Mouse (Mus musculus): ENCODE results near the gene Oma1. TPM values are rescaled to one million over a fixed set of nuclear protein-coding genes. Genes with fewer than 3 reads are reported as not detected.

Gene Oma1
- total and polyA plus RNA-seq, 2 experiments from 2014 or later: 7.7 to 8.6 TPM

DNA sequence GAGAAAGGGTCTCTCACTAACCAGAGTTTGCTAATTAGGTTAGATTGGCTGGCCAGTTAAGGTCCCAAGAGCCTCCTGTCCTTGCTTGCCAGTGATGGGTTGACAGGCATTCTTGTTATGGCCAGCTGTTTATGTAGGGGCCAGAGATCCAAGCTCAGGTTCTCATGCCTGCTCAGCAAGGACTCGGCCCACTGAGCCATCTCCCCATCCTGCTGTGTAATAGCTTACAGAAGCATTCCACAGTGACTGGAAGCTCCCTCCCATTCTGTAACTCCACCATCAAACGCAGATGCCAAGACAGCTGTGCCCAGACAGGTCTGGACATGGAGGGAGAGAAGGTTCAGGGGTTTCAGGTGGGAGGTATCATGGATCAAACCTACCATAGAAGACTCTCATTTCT lies 76.9 kb downstream of the Oma1 start:
- TF ChIP-seq CTCF (IDR thresholded peaks at IDR 0.05): no peak
- no peak overlapping the region for H3K27ac ChIP-seq (ENCODE audit: low read depth, low read length)
- no peaks in the 10 kb centered on the region for H3K9me3 ChIP-seq (ENCODE audit: low read length)
- H3K4me2 ChIP-seq (ENCODE audit: low read depth, low read length, poor library complexity, severe bottlenecking): no peak overlapping the region
- 82% methylated on average over 2 of the region's 2 CpGs for WGBS
- DNase-seq (ENCODE audit: low spot score) (no peak), ATAC-seq (ENCODE audit: low FRiP score) (no peak)
- no peaks in the 10 kb centered on the region for H3K36me3 ChIP-seq (ENCODE audit: insufficient read depth, low read length)
- no peak overlapping the region for H3K9ac ChIP-seq (replicated peaks; ENCODE audit: low read length, poor library complexity, severe bottlenecking)
- no peaks in the 10 kb centered on the region for H3K27me3 ChIP-seq (ENCODE audit: insufficient read depth, low read length)
- no peaks in the 10 kb centered on the region for H3K4me1 ChIP-seq (ENCODE audit: insufficient read depth, low read length)
- H3K4me3 ChIP-seq (ENCODE audit: low read depth, low read length): no peak overlapping the region

DNA sequence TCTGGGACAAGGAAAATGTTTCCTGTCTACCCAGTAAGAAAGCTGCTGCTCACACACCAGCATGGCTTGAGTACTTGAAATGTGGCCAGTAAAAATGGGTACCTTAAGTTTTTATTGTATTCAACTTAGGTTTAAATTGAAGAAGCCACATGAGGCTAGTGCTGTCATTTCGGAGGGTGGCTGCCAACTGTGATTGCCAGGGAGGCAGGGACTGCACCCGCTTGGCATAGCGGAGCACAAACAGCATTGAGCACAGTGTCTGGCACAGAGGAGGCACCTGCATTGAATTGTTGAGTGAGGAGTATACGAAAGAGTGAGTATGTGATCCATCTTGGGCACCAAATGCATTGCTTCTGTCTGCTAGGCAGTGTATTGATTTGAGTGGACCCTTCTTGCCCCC lies 81.5 kb downstream of the Oma1 start:
- H3K9ac ChIP-seq (replicated peaks; ENCODE audit: low read length, poor library complexity, severe bottlenecking): no peak overlapping the region
- TF ChIP-seq CTCF (IDR thresholded peaks at IDR 0.05): no peak
- no peak overlapping the region for H3K4me3 ChIP-seq (ENCODE audit: low read depth, low read length)
- ATAC-seq (ENCODE audit: low FRiP score) (no peak), DNase-seq (ENCODE audit: low spot score) (no peak)
- H3K27ac ChIP-seq (ENCODE audit: low read depth, low read length): no peak overlapping the region
- no peaks in the 10 kb centered on the region for H3K36me3 ChIP-seq (ENCODE audit: insufficient read depth, low read length)
- no peaks in the 10 kb centered on the region for H3K9me3 ChIP-seq (ENCODE audit: low read length)
- no peaks in the 10 kb centered on the region for H3K4me1 ChIP-seq (ENCODE audit: insufficient read depth, low read length)
- H3K27me3 ChIP-seq (ENCODE audit: insufficient read depth, low read length): no peaks in the 10 kb centered on the region
- 88% methylated on average over 4 of the region's 4 CpGs for WGBS
- no peak overlapping the region for H3K4me2 ChIP-seq (ENCODE audit: low read depth, low read length, poor library complexity, severe bottlenecking)

DNA sequence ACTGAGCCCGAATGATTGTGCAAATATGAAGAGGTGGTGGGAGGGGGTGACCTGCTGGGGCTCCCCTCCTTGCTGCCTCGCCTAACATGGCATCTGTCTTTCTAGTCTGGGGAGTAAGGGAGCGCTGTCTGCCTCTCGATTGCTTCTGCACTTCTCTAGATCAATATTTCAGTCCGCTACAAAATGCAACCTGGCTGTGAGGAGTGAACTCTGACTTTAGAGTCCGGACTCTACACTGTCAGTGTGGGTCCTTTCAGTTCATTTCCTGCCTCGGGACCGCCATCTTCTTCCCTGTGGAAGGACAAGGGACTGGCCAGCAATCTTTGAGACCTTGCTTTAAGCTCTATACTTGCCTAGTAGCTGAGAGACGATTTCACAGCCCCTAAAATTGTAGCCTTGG lies 82.3 kb downstream of the Oma1 start:
- no peak overlapping the region for H3K27ac ChIP-seq (ENCODE audit: low read depth, low read length)
- 71% methylated on average over 9 of the region's 9 CpGs for WGBS
- TF ChIP-seq CTCF (IDR thresholded peaks at IDR 0.05): no peak
- ATAC-seq (ENCODE audit: low FRiP score) (no peak), DNase-seq (ENCODE audit: low spot score) (no peak)
- H3K36me3 ChIP-seq (ENCODE audit: insufficient read depth, low read length): no peaks in the 10 kb centered on the region
- H3K27me3 ChIP-seq (ENCODE audit: insufficient read depth, low read length): no peaks in the 10 kb centered on the region
- H3K4me2 ChIP-seq (ENCODE audit: low read depth, low read length, poor library complexity, severe bottlenecking): no peak overlapping the region
- no peaks in the 10 kb centered on the region for H3K4me1 ChIP-seq (ENCODE audit: insufficient read depth, low read length)
- H3K9ac ChIP-seq (replicated peaks; ENCODE audit: low read length, poor library complexity, severe bottlenecking): no peak overlapping the region
- H3K9me3 ChIP-seq (ENCODE audit: low read length): no peaks in the 10 kb centered on the region
- H3K4me3 ChIP-seq (ENCODE audit: low read depth, low read length): no peak overlapping the region

DNA sequence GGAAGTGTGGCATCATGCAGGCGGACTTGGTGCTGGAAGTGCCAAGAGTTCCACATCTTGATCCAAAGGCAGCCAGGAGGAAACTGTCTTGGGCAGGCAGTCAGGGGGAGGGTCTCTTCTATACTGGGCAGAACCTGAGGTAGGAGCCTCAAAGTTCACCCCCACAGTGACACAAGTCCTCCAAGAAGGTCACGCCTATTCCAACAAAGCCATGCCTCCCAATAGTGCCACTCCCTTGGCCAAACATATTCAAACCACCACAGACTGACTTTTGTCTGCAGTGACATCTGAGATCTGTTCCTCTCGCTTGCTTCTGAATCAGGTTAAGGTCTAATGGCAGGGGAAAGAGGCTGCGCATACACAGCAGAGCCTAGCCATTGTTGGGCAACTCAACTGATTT lies 83.3 kb downstream of the Oma1 start:
- 84% methylated on average over 4 of the region's 4 CpGs for WGBS
- H3K9ac ChIP-seq (replicated peaks; ENCODE audit: low read length, poor library complexity, severe bottlenecking): no peak overlapping the region
- no peak for TF ChIP-seq CTCF (IDR thresholded peaks at IDR 0.05)
- no peak overlapping the region for H3K4me2 ChIP-seq (ENCODE audit: low read depth, low read length, poor library complexity, severe bottlenecking)
- no peak for ATAC-seq (ENCODE audit: low FRiP score)
- H3K4me1 ChIP-seq (ENCODE audit: insufficient read depth, low read length): no peaks in the 10 kb centered on the region
- H3K9me3 ChIP-seq (ENCODE audit: low read length): no peaks in the 10 kb centered on the region
- H3K27ac ChIP-seq (ENCODE audit: low read depth, low read length): no peak overlapping the region
- no peak overlapping the region for H3K4me3 ChIP-seq (ENCODE audit: low read depth, low read length)
- no peak for DNase-seq (ENCODE audit: low spot score)
- no peaks in the 10 kb centered on the region for H3K27me3 ChIP-seq (ENCODE audit: insufficient read depth, low read length)
- H3K36me3 ChIP-seq (ENCODE audit: insufficient read depth, low read length): no peaks in the 10 kb centered on the region

DNA sequence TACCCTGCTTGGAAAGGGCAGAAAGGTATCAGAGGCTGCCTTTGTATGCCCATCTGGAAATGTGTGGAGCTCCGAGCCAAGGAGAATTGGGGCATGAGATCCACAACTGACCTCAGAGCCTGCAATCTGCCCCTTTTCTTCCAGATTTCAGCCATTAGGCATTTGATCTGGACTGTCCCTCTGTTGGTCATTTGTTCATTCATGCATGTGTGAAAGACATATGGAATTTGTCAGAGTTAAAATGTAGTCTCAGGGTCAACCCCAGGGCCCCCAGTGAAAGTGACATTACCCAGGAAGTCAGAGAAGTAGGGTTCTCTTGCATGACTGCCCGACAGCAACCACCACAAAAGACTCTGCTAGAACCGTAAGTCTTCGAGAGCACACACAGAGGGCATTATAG lies 89.0 kb downstream of the Oma1 start:
- ATAC-seq (ENCODE audit: low FRiP score) (no peak), DNase-seq (ENCODE audit: low spot score) (no peak)
- Histone ChIP-seq H3K36me3 (ENCODE audit: insufficient read depth, low read length) (no peaks in the 10 kb centered on the region), H3K4me2 (ENCODE audit: low read depth, low read length, poor library complexity, severe bottlenecking) (no peak overlapping the region), H3K27ac (ENCODE audit: low read depth, low read length) (no peak overlapping the region), H3K9me3 (ENCODE audit: low read length) (no peaks in the 10 kb centered on the region), H3K9ac (replicated peaks; ENCODE audit: low read length, poor library complexity, severe bottlenecking) (no peak overlapping the region), H3K4me1 (ENCODE audit: insufficient read depth, low read length) (no peaks in the 10 kb centered on the region), H3K4me3 (ENCODE audit: low read depth, low read length) (no peak overlapping the region), H3K27me3 (ENCODE audit: insufficient read depth, low read length) (no peaks in the 10 kb centered on the region)
- no peak for TF ChIP-seq CTCF (IDR thresholded peaks at IDR 0.05)
- 82% methylated on average over 4 of the region's 4 CpGs for whole genome bisulfite sequencing

DNA sequence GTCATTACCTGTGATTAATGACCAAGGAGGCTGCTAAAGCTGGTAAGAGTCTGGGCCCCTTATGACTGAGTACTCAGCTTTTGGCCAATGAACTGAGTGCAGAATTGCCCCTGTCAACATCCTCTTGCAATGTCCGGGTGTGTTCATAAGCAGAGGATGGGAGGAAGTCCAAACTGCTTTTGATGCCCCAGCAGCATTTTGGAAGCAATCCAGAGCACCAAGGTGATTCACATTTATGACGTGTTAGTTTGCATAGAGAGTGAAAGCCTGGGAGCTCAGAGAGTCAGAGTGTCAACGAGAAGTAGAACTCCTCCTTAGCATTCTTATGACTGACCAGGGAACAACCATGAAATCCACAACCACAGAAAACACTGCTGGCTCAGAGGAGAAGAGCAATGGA lies 91.7 kb downstream of the Oma1 start:
- Histone ChIP-seq H3K27ac (ENCODE audit: low read depth, low read length) (no peak overlapping the region), H3K9ac (replicated peaks; ENCODE audit: low read length, poor library complexity, severe bottlenecking) (no peak overlapping the region), H3K4me1 (ENCODE audit: insufficient read depth, low read length) (no peaks in the 10 kb centered on the region), H3K4me3 (ENCODE audit: low read depth, low read length) (no peak overlapping the region), H3K4me2 (ENCODE audit: low read depth, low read length, poor library complexity, severe bottlenecking) (no peak overlapping the region), H3K27me3 (ENCODE audit: insufficient read depth, low read length) (no peaks in the 10 kb centered on the region), H3K9me3 (ENCODE audit: low read length) (no peaks in the 10 kb centered on the region), H3K36me3 (ENCODE audit: insufficient read depth, low read length) (no peaks in the 10 kb centered on the region)
- 68% methylated on average over 3 of the region's 3 CpGs for WGBS
- no peak for ATAC-seq (ENCODE audit: low FRiP score)
- no peak for TF ChIP-seq CTCF (IDR thresholded peaks at IDR 0.05)
- DNase-seq (ENCODE audit: low spot score): no peak

All from midbrain, postnatal 0 days (tissue).